25 mouse cellular contexts compared by ENCODE assay signal in genomic region chr17:64229225-64229976, GRCm38 (mm10).
DNase-seq lines count a peak whose midpoint lies in the region; ATAC-seq and TF ChIP-seq lines count a peak whose summit lies in the region.
"Had no signal": no experiment of that assay in that cellular context is flagged by ENCODE, and none has a peak within 500 bp of the region (broad histone marks: within the 10 kb centered on the region; RNA-seq: fewer than 3 reads in every experiment).

No protein-coding gene starts in this region.

- no peak overlapping the region for H3K4me3 ChIP-seq in forebrain, embryonic 14.5 days (ENCODE audit: low read depth, low read length)
- no peak overlapping the region for H3K4me3 ChIP-seq in forebrain, embryonic 10.5 days
- no peak overlapping the region for H3K4me3 ChIP-seq in kidney, postnatal 0 days (replicated peaks; ENCODE audit: low read depth, low read length)
- no peak overlapping the region for H3K4me3 ChIP-seq in CH12.LX (replicated peaks in 1 of 3; ENCODE audit: low read depth in 2 of 3, low read length in 2 of 3, poor library complexity in 1 of 3)
- no peak overlapping the region for H3K4me3 ChIP-seq in forebrain, embryonic 16.5 days (replicated peaks; ENCODE audit: low read length)
- H3K4me3 ChIP-seq in heart, adult 2 months = no peak overlapping the region
- H3K4me3 ChIP-seq: embryonic facial prominence, embryonic 10.5 days; heart, embryonic 10.5 days; kidney, embryonic 15.5 days; limb, embryonic 13.5 days; liver, embryonic 13.5 days; megakaryocyte, embryonic 14.5 days; midbrain, embryonic 15.5 days had no signal

- 56% methylated on average over 5 of the region's 5 CpGs for WGBS in forebrain, embryonic 14.5 days
- 85% methylated on average over 5 of the region's 5 CpGs for WGBS in forebrain, embryonic 10.5 days
- 51% methylated on average over 5 of the region's 5 CpGs for WGBS in kidney, postnatal 0 days
- WGBS in forebrain, embryonic 16.5 days = 59% methylated on average over 5 of the region's 5 CpGs
- 43% methylated on average over 5 of the region's 5 CpGs for WGBS in heart, adult 2 months

- TF ChIP-seq EP300 in CH12.LX (IDR thresholded peaks at IDR 0.05; ENCODE audit: low read length) = no peak
- TF ChIP-seq EP300 in heart, adult 2 months (IDR thresholded peaks at IDR 0.05; ENCODE audit: insufficient read depth, low read depth, low read length) = no peak

- no peak overlapping the region for H3K4me2 ChIP-seq in forebrain, embryonic 14.5 days (ENCODE audit: low read length)
- H3K4me2 ChIP-seq in kidney, postnatal 0 days (ENCODE audit: low read length) = no peak overlapping the region
- H3K4me2 ChIP-seq in CH12.LX (ENCODE audit: insufficient read depth, low read depth, poor library complexity, severe bottlenecking) = no peak overlapping the region
- H3K4me2 ChIP-seq in forebrain, embryonic 16.5 days (ENCODE audit: low read length) = no peak overlapping the region
- H3K4me2 ChIP-seq: kidney, embryonic 15.5 days; limb, embryonic 13.5 days; liver, embryonic 13.5 days; lung, embryonic 14.5 days; midbrain, embryonic 15.5 days had no signal

- no peak for TF ChIP-seq CTCF in kidney, postnatal 0 days (IDR thresholded peaks at IDR 0.05; ENCODE audit: low read depth)
- no peak for TF ChIP-seq CTCF in CH12.LX (conservative IDR thresholded peaks at IDR 0.05 in 1 of 2, IDR thresholded peaks at IDR 0.05 in 1 of 2; ENCODE audit: low read depth in 2 of 2, low read length in 2 of 2)
- no peak for TF ChIP-seq CTCF in heart, adult 2 months (IDR thresholded peaks at IDR 0.05)

- no peak overlapping the region for H3K27ac ChIP-seq in forebrain, embryonic 14.5 days (ENCODE audit: low read depth, low read length)
- no peak overlapping the region for H3K27ac ChIP-seq in forebrain, embryonic 10.5 days
- no peak overlapping the region for H3K27ac ChIP-seq in kidney, postnatal 0 days
- no peak overlapping the region for H3K27ac ChIP-seq in CH12.LX (ENCODE audit: insufficient read depth, low read depth)
- H3K27ac ChIP-seq in forebrain, embryonic 16.5 days (ENCODE audit: low read length) = no peak overlapping the region
- no peak overlapping the region for H3K27ac ChIP-seq in heart, adult 2 months
- H3K27ac ChIP-seq: embryonic facial prominence, embryonic 10.5 days; heart, embryonic 10.5 days; kidney, embryonic 15.5 days; limb, embryonic 13.5 days; liver, embryonic 13.5 days; midbrain, embryonic 15.5 days had no signal

- dilution Hi-C loops in CH12.LX (cut with MboI; ENCODE audit: extremely low pct_ligation_motif_present, extremely low pct_unique_long_range_greater_than_20kb, low sequenced_read_pairs) = no loop called here

- no peaks in the 10 kb centered on the region for H3K27me3 ChIP-seq in forebrain, embryonic 14.5 days (replicated peaks; ENCODE audit: control insufficient read depth, insufficient read depth, low read length)
- H3K27me3 ChIP-seq in forebrain, embryonic 10.5 days (ENCODE audit: poor library complexity, severe bottlenecking) = no peaks in the 10 kb centered on the region
- H3K27me3 ChIP-seq in kidney, postnatal 0 days (ENCODE audit: insufficient read depth, low read length) = no peaks in the 10 kb centered on the region
- no peaks in the 10 kb centered on the region for H3K27me3 ChIP-seq in CH12.LX (replicated peaks)
- no peaks in the 10 kb centered on the region for H3K27me3 ChIP-seq in forebrain, embryonic 16.5 days (replicated peaks; ENCODE audit: control insufficient read depth, insufficient read depth, low read length)
- H3K27me3 ChIP-seq in heart, adult 2 months (ENCODE audit: control insufficient read depth, insufficient read depth, low read length) = no peaks in the 10 kb centered on the region
- H3K27me3 ChIP-seq: kidney, embryonic 15.5 days; limb, embryonic 13.5 days; liver, embryonic 13.5 days; megakaryocyte, embryonic 14.5 days; midbrain, embryonic 15.5 days had no signal

- H3K9me3 ChIP-seq in forebrain, embryonic 14.5 days (replicated peaks; ENCODE audit: control insufficient read depth, low read length) = no peaks in the 10 kb centered on the region
- no peaks in the 10 kb centered on the region for H3K9me3 ChIP-seq in forebrain, embryonic 10.5 days
- no peaks in the 10 kb centered on the region for H3K9me3 ChIP-seq in kidney, postnatal 0 days (replicated peaks; ENCODE audit: low read length)
- H3K9me3 ChIP-seq in CH12.LX (replicated peaks; ENCODE audit: low read length) = no peaks in the 10 kb centered on the region
- no peaks in the 10 kb centered on the region for H3K9me3 ChIP-seq in forebrain, embryonic 16.5 days (ENCODE audit: control insufficient read depth, low read length)
- H3K9me3 ChIP-seq: embryonic facial prominence, embryonic 10.5 days; heart, embryonic 10.5 days; kidney, embryonic 15.5 days; limb, embryonic 13.5 days; liver, embryonic 13.5 days; megakaryocyte, embryonic 14.5 days; midbrain, embryonic 15.5 days had no signal

- ATAC-seq in forebrain, embryonic 14.5 days = peak; percentile 37; the same call in 1 of the 2 replicates
- no peak for ATAC-seq in kidney, postnatal 0 days (replicated peaks; ENCODE audit: low FRiP score, low read depth)
- ATAC-seq in forebrain, embryonic 16.5 days = peak; percentile 57; the same call in 1 of the 2 replicates
- ATAC-seq: CD4-positive, CD25-positive, alpha-beta regulatory T cell, adult 4 months; intestine, postnatal 0 days; midbrain, embryonic 15.5 days had no signal

- DNase-seq in forebrain, embryonic 14.5 days (ENCODE audit: low spot score) = peak; percentile 21
- no peak for DNase-seq in forebrain, embryonic 10.5 days (ENCODE audit: extremely low spot score, low spot score)
- peak; percentile 25 for DNase-seq in kidney, postnatal 0 days (ENCODE audit: low spot score)
- no peak for DNase-seq in kidney, adult 9 months
- peak; percentile 34 for DNase-seq in CH12.LX (ENCODE audit: extremely low read depth)
- DNase-seq in heart, adult 2 months = no peak
- DNase-seq in c-Kit-positive CD71-positive TER-119-positive erythroid progenitor cells, embryonic 14.5 days (ENCODE audit: low spot score) = no peak
- DNase-seq: adrenal gland, postnatal 10 days; cerebellum, postnatal 10 days; heart, postnatal 4 days; kidney, postnatal 4 days; layer of hippocampus, adult 9-11 months; liver, embryonic 13.5 days; lung, embryonic 14.5 days; lung, postnatal 36 days; right cerebral cortex, postnatal 14 days had no signal

- H3K79me2 ChIP-seq in CH12.LX (replicated peaks; ENCODE audit: control insufficient read depth, extremely low read depth, insufficient read depth, poor library complexity, severe bottlenecking) = no peaks in the 10 kb centered on the region
- H3K79me2 ChIP-seq in heart, adult 2 months (replicated peaks; ENCODE audit: control insufficient read depth, insufficient read depth, low read length) = no peaks in the 10 kb centered on the region

- no peak for TF ChIP-seq RAD21 in CH12.LX (IDR thresholded peaks at IDR 0.05; ENCODE audit: low read depth, low read length)

- no peak overlapping the region for H3K9ac ChIP-seq in forebrain, embryonic 14.5 days (ENCODE audit: low read length)
- no peak overlapping the region for H3K9ac ChIP-seq in kidney, postnatal 0 days (ENCODE audit: low read depth, low read length)
- H3K9ac ChIP-seq in CH12.LX (ENCODE audit: insufficient read depth, low read depth) = no peak overlapping the region
- H3K9ac ChIP-seq in forebrain, embryonic 16.5 days (replicated peaks; ENCODE audit: low read depth, low read length) = no peak overlapping the region
- H3K9ac ChIP-seq in heart, adult 2 months (ENCODE audit: low read depth, low read length) = no peak overlapping the region
- H3K9ac ChIP-seq: kidney, embryonic 15.5 days; limb, embryonic 13.5 days; liver, embryonic 13.5 days; lung, embryonic 14.5 days; midbrain, embryonic 15.5 days had no signal

- H3K4me1 ChIP-seq in forebrain, embryonic 14.5 days (ENCODE audit: control insufficient read depth, insufficient read depth, low read length) = no peaks in the 10 kb centered on the region
- no peaks in the 10 kb centered on the region for H3K4me1 ChIP-seq in forebrain, embryonic 10.5 days
- H3K4me1 ChIP-seq in kidney, postnatal 0 days (replicated peaks; ENCODE audit: insufficient read depth, low read length) = no peaks in the 10 kb centered on the region
- peaks cover 4 to 16% of the 10 kb centered on the region in 2 experiments; a peak in 2 of 4 replicates for H3K4me1 ChIP-seq in CH12.LX (ENCODE audit: control insufficient read depth in 1 of 2, insufficient read depth in 2 of 2)
- peaks cover 2% of the 10 kb centered on the region; the same call in 1 of the 2 replicates for H3K4me1 ChIP-seq in forebrain, embryonic 16.5 days (replicated peaks; ENCODE audit: control insufficient read depth, insufficient read depth, low read length)
- H3K4me1 ChIP-seq in heart, adult 2 months (ENCODE audit: control insufficient read depth, insufficient read depth, low read length) = no peaks in the 10 kb centered on the region
- H3K4me1 ChIP-seq: embryonic facial prominence, embryonic 10.5 days; heart, embryonic 10.5 days; kidney, embryonic 15.5 days; limb, embryonic 13.5 days; liver, embryonic 13.5 days; midbrain, embryonic 15.5 days had no signal

- intact Hi-C loops in heart, adult 2 months (cut with DNase I) = no loop called here

- no peak for TF ChIP-seq POLR2A in CH12.LX (IDR thresholded peaks at IDR 0.05; ENCODE audit: low read depth, low read length)
- no peak for TF ChIP-seq POLR2A in heart, adult 2 months (IDR thresholded peaks at IDR 0.05; ENCODE audit: insufficient read depth, low read depth, low read length)

- H3K36me3 ChIP-seq in forebrain, embryonic 14.5 days (ENCODE audit: control insufficient read depth, insufficient read depth, low read length) = no peaks in the 10 kb centered on the region
- H3K36me3 ChIP-seq in forebrain, embryonic 10.5 days (replicated peaks) = no peaks in the 10 kb centered on the region
- H3K36me3 ChIP-seq in kidney, postnatal 0 days (ENCODE audit: insufficient read depth, low read length) = no peaks in the 10 kb centered on the region
- H3K36me3 ChIP-seq in CH12.LX (replicated peaks in 1 of 2; ENCODE audit: control insufficient read depth in 1 of 2, insufficient read depth in 1 of 2, low read length in 1 of 2) = no peaks in the 10 kb centered on the region
- H3K36me3 ChIP-seq in forebrain, embryonic 16.5 days (ENCODE audit: control insufficient read depth, insufficient read depth) = no peaks in the 10 kb centered on the region
- no peaks in the 10 kb centered on the region for H3K36me3 ChIP-seq in heart, adult 2 months (ENCODE audit: control insufficient read depth, insufficient read depth, low read length)
- H3K36me3 ChIP-seq: embryonic facial prominence, embryonic 10.5 days; heart, embryonic 10.5 days; kidney, embryonic 15.5 days; limb, embryonic 13.5 days; liver, embryonic 13.5 days; midbrain, embryonic 15.5 days had no signal

- in situ Hi-C loops in CH12.LX (cut with MboI; ENCODE audit: low pct_ligation_motif_present, low pct_unique_long_range_greater_than_20kb, low sequenced_read_pairs) = no loop called here

TF ChIP-seq in CH12.LX, 34 proteins besides CTCF, POLR2A, EP300 and RAD21 (continues in another document):
- TF ChIP-seq JUND (conservative IDR thresholded peaks at IDR 0.05; ENCODE audit: low read depth, low read length) = no peak
- no peak for TF ChIP-seq IRF4 (IDR thresholded peaks at IDR 0.05; ENCODE audit: low read depth, low read length)
- TF ChIP-seq GABPA (IDR thresholded peaks at IDR 0.05; ENCODE audit: insufficient replicate concordance, low read depth, low read length) = no peak
- TF ChIP-seq MAX (IDR thresholded peaks at IDR 0.05; ENCODE audit: low read length) = peak; percentile 52; the same call in 1 of the 2 replicates

Comparison
In these comparisons a context has a peak if more than half of its experiments do, and no peak if none do; other contexts are left out.
1. DNase-seq: peak in forebrain, embryonic 14.5 days (single experiment), kidney, postnatal 0 days (single experiment) and CH12.LX (single experiment); none in forebrain, embryonic 10.5 days (single experiment), kidney, adult 9 months (single experiment), heart, adult 2 months (0 of 2) and c-Kit-positive CD71-positive TER-119-positive erythroid progenitor cells, embryonic 14.5 days (single experiment).